Mouse (Mus musculus) neural tube, embryonic 11.5 days (tissue): Measurements from ENCODE around the gene Adgrv1. TPM values are rescaled to one million over a fixed set of nuclear protein-coding genes. Genes with fewer than 3 reads are reported as not detected.

ENCODE experiments used
- ATAC-seq: fragments of 200-750 bp; cut with Nextera tagmentation; 2 replicates; pipeline ENCODE4 v1.8.0; 2017; ENCODE audit warnings: moderate number of reproducible peaks, mild to moderate bottlenecking, moderate TSS enrichment, moderate library complexity; ENCODE audit not compliant: insufficient read depth, low FRiP score, low TSS enrichment
- DNase-seq: peaks from one replicate; pipeline ENCODE4 v3.0.0-alpha.2; 2015; ENCODE audit warnings: low spot score
- H3K27ac ChIP-seq: fragments of 300-500 bp; sonication (generic); 2 replicates; pipeline ENCODE4 v1.5.1; 2014; ENCODE audit warnings: low read depth, mild to moderate bottlenecking, low read length
- H3K27me3 ChIP-seq: fragments of 300-500 bp; sonication (generic); 2 replicates; pipeline ENCODE4 v1.6.1; 2014; ENCODE audit warnings: mild to moderate bottlenecking, low read length, mixed read lengths; ENCODE audit not compliant: control insufficient read depth, insufficient read depth
- H3K36me3 ChIP-seq: fragments of 300-500 bp; sonication (generic); 2 replicates; pipeline ENCODE4 v1.6.1; 2014; ENCODE audit warnings: mild to moderate bottlenecking, low read length, moderate library complexity, mixed read lengths; ENCODE audit not compliant: control insufficient read depth, insufficient read depth
- H3K4me1 ChIP-seq: fragments of 300-500 bp; sonication (generic); 2 replicates; pipeline ENCODE4 v1.6.1; 2014; ENCODE audit warnings: low read length, mixed read lengths; ENCODE audit not compliant: control insufficient read depth, insufficient read depth
- H3K4me2 ChIP-seq: fragments of 300-500 bp; sonication (generic); 2 replicates; pipeline ENCODE4 v1.6.1; 2014; ENCODE audit warnings: low read depth, mild to moderate bottlenecking, moderate library complexity
- H3K4me3 ChIP-seq: fragments of 300-500 bp; sonication (generic); 2 replicates; pipeline ENCODE4 v1.5.1; 2014; ENCODE audit warnings: low read depth, low read length
- H3K9ac ChIP-seq: fragments of 300-500 bp; sonication (generic); 2 replicates; pipeline ENCODE4 v1.6.1; 2014; ENCODE audit warnings: mild to moderate bottlenecking, low read length
- H3K9me3 ChIP-seq: fragments of 300-500 bp; sonication (generic); 2 replicates; pipeline ENCODE4 v1.6.1; 2016; ENCODE audit warnings: low read length; ENCODE audit not compliant: control insufficient read depth
- WGBS: fragments of 180-500 bp; shearing (Covaris S2); extraction: QIAGEN DNeasy Blood & Tissue Kit; methylation state at CpG from one replicate; pipeline ENCODE4 v1.1.7; 2014; 5-methylcytosine and 5-hydroxymethylcytosine counted together
- polyA plus RNA-seq: library from polyadenylated mRNA; unstranded; fragments of >200 nt; fragmentation: Nextera tagmentation; extraction: Ambion mirVana; gene quantifications from 2 replicates; pipeline ENCODE4 v1.2.1, GENCODE M21; 2014

Adgrv1 gene
- polyA plus RNA-seq, 1 experiment from 2014 or later, result 35.1 TPM

GRCm38 (mm10) chr13:81466661-81467060 lies 166.3 kb downstream of the Adgrv1 start:
- DNase-seq (no peak), ATAC-seq (no peak)
- H3K36me3 ChIP-seq, result no peaks in the 10 kb centered on the region
- no peak overlapping the region for H3K27ac ChIP-seq
- no peak overlapping the region for H3K4me2 ChIP-seq
- 94% methylated on average over 4 of the region's 4 CpGs for WGBS
- no peaks in the 10 kb centered on the region for H3K27me3 ChIP-seq
- no peak overlapping the region for H3K9ac ChIP-seq
- H3K9me3 ChIP-seq, result no peaks in the 10 kb centered on the region
- no peaks in the 10 kb centered on the region for H3K4me1 ChIP-seq
- H3K4me3 ChIP-seq, result no peak overlapping the region

GRCm38 (mm10) chr13:81465794-81466193 lies 167.2 kb downstream of the Adgrv1 start:
- H3K36me3 ChIP-seq, result no peaks in the 10 kb centered on the region
- H3K9me3 ChIP-seq, result no peaks in the 10 kb centered on the region
- no peaks in the 10 kb centered on the region for H3K4me1 ChIP-seq
- H3K4me3 ChIP-seq, result no peak overlapping the region
- H3K27ac ChIP-seq, result no peak overlapping the region
- no peak for ATAC-seq
- no peak for DNase-seq
- no peak overlapping the region for H3K9ac ChIP-seq
- H3K4me2 ChIP-seq, result no peak overlapping the region
- H3K27me3 ChIP-seq, result no peaks in the 10 kb centered on the region
- WGBS, result 90% methylated on average over 3 of the region's 3 CpGs

GRCm38 (mm10) chr13:81449630-81450029 lies 183.3 kb downstream of the Adgrv1 start:
- H3K9ac ChIP-seq, result no peak overlapping the region
- WGBS, result 51% methylated on average over 4 of the region's 4 CpGs
- no peaks in the 10 kb centered on the region for H3K4me1 ChIP-seq
- no peaks in the 10 kb centered on the region for H3K27me3 ChIP-seq
- no peaks in the 10 kb centered on the region for H3K9me3 ChIP-seq
- DNase-seq (no peak), ATAC-seq (peak; percentile 66)
- no peak overlapping the region for H3K4me2 ChIP-seq
- H3K4me3 ChIP-seq, result no peak overlapping the region
- peaks cover 2% of the 10 kb centered on the region; the same call in 1 of the 2 replicates for H3K36me3 ChIP-seq
- H3K27ac ChIP-seq, result no peak overlapping the region

- ATAC-seq (peak; percentile 35; the same call in 1 of the 2 replicates), DNase-seq (no peak)
- Histone ChIP-seq H3K9ac (no peak overlapping the region), H3K9me3 (no peaks in the 10 kb centered on the region), H3K4me2 (no peak overlapping the region), H3K4me3 (no peak overlapping the region), H3K27ac (no peak overlapping the region), H3K27me3 (no peaks in the 10 kb centered on the region), H3K4me1 (no peaks in the 10 kb centered on the region), H3K36me3 (peaks cover 2% of the 10 kb centered on the region; the same call in 1 of the 2 replicates)
- 84% methylated on average over 7 of the region's 7 CpGs for WGBS
These were observed 183.8 kb downstream of the Adgrv1 start for GRCm38 (mm10) chr13:81449198-81449597.

GRCm38 (mm10) chr13:81441412-81441811 lies 191.5 kb downstream of the Adgrv1 start:
- DNase-seq (no peak), ATAC-seq (no peak)
- Histone ChIP-seq H3K4me3 (no peak overlapping the region), H3K9me3 (no peaks in the 10 kb centered on the region), H3K4me2 (no peak overlapping the region), H3K27me3 (no peaks in the 10 kb centered on the region), H3K27ac (no peak overlapping the region), H3K9ac (no peak overlapping the region), H3K36me3 (peaks cover 2% of the 10 kb centered on the region; the same call in 1 of the 2 replicates), H3K4me1 (no peaks in the 10 kb centered on the region)
- WGBS, result 91% methylated on average over 3 of the region's 3 CpGs

GRCm38 (mm10) chr13:81439390-81440025 lies 193.4 kb downstream of the Adgrv1 start:
- no peaks in the 10 kb centered on the region for H3K36me3 ChIP-seq
- ATAC-seq, result no peak
- WGBS, result 51% methylated on average over 12 of the region's 12 CpGs

GRCm38 (mm10) chr13:81437088-81437487 lies 195.9 kb downstream of the Adgrv1 start:
- Histone ChIP-seq H3K4me2 (no peak overlapping the region), H3K27me3 (no peaks in the 10 kb centered on the region), H3K4me1 (no peaks in the 10 kb centered on the region), H3K27ac (no peak overlapping the region), H3K9me3 (no peaks in the 10 kb centered on the region), H3K4me3 (no peak overlapping the region), H3K9ac (no peak overlapping the region), H3K36me3 (no peaks in the 10 kb centered on the region)
- DNase-seq, result no peak
- WGBS, result 70% methylated on average over 8 of the region's 8 CpGs
- ATAC-seq, result no peak

More at GRCm38 (mm10) chr13:81439390-81440025, 193.4 kb downstream of the Adgrv1 start:
- H3K4me2 ChIP-seq, result no peak overlapping the region
- H3K4me1 ChIP-seq, result no peaks in the 10 kb centered on the region
- no peak overlapping the region for H3K27ac ChIP-seq
- H3K27me3 ChIP-seq, result no peaks in the 10 kb centered on the region
- no peaks in the 10 kb centered on the region for H3K9me3 ChIP-seq
- no peak overlapping the region for H3K4me3 ChIP-seq
- DNase-seq, result peak; percentile 77
- H3K9ac ChIP-seq, result no peak overlapping the region

- H3K9me3 ChIP-seq, result no peaks in the 10 kb centered on the region
- no peaks in the 10 kb centered on the region for H3K36me3 ChIP-seq
- H3K4me2 ChIP-seq, result no peak overlapping the region
- 0 out of 2 replicates have a peak, but pooled peaks have one; percentile 39 for ATAC-seq
- WGBS, result 78% methylated on average over 15 of the region's 15 CpGs
- peak; percentile 62 for DNase-seq
- H3K4me3 ChIP-seq, result no peak overlapping the region
- no peak overlapping the region for H3K9ac ChIP-seq
- H3K4me1 ChIP-seq, result no peaks in the 10 kb centered on the region
- H3K27me3 ChIP-seq, result no peaks in the 10 kb centered on the region
- no peak overlapping the region for H3K27ac ChIP-seq
These were observed 205.8 kb downstream of the Adgrv1 start for GRCm38 (mm10) chr13:81426896-81427755.
